Mouse (Mus musculus) gastrocnemius, adult 8-10 months (tissue): ENCODE measurements around the gene Zfp110. TPM values are rescaled to one million over a fixed set of nuclear protein-coding genes. Genes with fewer than 3 reads are reported as not detected.
"Not testable (repeated sequence)": the region's sequence is repeated elsewhere in the genome, so short reads cannot be mapped to it uniquely, and the experiment has no call there.

Experiments used
- DNase-seq, 2 experiments: peaks; one replicate each; pipeline ENCODE4 v3.0.0; 2022; ENCODE audit warnings: low spot score in 2 of 2
- total RNA-seq, 4 experiments: library from RNA; stranded (reverse); gene quantifications; 2 replicates each; pipeline ENCODE4 v1.2.4; 2022

Zfp110 gene
- total RNA-seq = 10 to 100 TPM; 11.9 to 17.2 (median 13.9) TPM

DNA sequence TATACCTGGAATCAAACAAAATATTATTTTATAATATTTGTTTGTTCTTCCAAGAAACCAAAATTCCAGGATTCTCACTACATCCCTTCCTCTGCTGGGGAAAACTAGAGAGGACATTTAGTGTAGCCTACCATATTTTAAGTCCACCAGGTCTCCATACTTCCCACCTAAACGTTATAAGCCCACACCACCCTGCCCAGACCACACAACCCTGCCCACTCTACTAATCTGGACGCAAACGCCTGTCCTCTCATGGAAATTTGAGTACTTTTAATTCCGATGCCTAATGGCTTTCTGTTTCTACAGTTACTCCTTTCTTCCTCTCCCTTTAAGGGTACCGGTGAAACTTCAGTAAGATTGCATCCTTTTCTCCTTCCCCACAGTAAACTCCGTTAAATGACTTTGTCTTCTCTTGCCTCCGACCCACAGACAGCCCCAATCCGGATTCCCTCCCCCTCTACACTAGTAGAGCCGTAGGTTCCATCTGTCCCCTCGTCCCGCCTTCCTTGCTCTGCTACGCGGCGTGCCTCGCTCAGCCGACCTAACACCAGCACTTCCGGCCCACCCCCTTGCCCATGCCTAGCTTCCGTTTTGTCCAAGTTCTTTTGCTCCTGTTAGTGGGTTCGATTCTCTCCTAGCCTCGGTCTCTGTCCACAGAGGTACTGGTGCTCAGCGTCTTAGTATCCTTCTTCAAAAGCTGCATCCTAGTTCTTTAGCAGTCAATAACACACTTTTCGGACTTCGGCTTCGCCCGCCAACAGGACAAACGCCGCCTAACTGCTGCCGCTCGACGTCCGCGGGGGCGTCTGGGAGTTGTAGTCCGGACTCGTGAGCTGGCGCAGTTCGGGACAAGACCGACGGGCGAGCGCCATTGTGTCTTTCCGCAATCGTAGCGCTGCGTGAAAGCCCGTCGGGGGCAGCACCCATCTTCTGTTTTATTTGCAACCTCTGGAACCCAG lies at the start of gene Zfp110:
TSS of gene Zfp110 (plus strand) at position 600 of the 959 bp plus-strand sequence.
- DNase-seq = peak; percentile 78 to 82

DNA sequence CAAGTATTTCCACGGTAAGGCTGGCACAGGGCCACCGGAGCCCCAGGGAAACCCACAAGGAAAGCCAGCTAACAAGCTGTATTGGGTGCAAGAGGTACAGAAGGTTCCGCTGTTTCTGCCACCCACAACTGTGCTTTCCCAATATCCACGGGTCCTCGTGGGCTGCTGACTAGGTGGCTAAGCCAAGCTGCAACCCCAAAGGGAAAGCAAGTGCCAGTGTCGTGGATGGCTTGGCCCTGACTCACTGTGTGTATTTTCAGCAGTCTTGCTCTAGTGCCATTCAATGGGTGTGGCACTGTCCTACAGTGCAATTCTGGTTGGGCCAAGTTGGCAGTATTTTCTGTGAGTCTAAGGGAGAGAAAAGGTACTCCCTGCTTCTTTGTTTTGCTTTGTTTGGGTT lies 47.2 kb upstream of the Zfp110 start:
- no peak for DNase-seq

DNA sequence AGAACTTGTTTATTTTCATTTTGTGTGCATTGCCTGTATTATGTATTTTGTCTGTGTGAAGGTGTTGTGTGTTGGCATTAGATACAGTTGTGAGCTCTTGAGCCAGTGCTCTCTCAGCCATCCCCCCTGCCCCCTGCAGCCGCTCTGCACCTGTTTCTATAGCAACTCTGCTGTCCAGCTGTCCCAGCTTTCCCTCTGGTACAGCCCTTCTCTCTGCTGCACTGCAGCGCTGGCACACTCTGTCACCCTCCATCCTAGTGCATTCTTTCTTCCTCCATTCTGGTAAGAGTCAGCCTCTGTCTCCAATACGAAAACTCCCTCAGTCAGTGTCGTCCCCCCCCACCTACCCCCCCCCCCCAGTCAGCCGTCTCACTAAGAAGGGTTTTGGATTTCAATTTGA lies 46.5 kb upstream of the Zfp110 start:
- no peak for DNase-seq

DNA sequence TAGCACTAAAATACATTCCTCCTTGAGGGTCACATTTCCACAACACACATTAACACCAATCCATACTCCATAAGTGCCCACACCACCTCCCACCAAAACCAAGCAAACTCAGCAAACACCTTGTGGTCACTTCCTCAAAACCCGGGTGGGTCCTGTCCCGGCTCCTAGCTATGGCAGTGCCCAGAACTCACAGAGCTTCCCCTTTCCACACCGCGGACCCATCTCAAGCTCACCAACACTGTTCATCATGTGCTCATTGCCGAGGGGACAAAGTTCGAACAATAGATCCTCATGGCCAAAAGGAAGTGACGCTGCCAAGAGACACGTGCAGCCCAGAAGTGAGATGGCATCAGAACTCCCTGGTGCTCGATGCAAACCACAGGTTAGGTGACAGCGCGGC lies 41.9 kb upstream of the Zfp110 start:
- not testable (repeated sequence) for DNase-seq

DNA sequence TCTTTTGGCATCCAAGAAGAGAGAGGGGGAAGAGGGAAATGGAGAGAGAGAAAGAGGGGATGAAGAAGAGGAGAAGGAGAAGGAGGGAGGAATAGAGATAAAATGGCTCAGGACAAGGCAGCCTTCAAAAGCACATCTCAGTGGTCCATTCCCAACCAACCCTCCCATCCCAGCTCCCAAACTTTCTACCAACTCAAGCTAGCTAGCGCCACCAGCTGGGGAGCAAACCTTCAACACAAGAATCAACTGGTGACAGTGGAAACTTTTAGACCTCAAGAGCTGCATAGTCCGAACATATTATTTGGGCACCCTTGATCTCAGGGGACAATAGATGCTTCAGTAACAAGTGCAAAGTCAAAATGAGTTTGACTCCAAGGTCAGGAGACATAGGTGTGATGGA lies 36.6 kb upstream of the Zfp110 start:
- DNase-seq = no peak

DNA sequence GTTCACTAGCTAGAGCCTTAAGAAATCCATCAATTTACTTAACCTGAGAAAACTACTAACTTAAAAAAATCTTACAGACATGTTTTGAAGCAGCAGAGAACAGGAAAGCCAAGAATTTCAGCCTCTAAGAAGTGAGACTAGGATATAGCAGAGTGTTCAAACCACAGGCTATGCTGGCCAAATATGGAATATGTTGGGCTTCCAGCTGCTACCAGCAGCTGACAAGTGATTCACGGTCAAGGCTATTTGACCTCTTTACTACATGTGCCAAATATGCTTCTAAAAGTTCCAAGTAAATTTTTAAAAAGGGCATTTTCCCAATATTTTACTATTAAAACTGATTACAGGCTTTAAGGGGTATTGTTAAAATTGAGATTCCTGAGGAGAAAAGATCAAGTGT lies 35.0 kb upstream of the Zfp110 start:
- DNase-seq = no peak

DNA sequence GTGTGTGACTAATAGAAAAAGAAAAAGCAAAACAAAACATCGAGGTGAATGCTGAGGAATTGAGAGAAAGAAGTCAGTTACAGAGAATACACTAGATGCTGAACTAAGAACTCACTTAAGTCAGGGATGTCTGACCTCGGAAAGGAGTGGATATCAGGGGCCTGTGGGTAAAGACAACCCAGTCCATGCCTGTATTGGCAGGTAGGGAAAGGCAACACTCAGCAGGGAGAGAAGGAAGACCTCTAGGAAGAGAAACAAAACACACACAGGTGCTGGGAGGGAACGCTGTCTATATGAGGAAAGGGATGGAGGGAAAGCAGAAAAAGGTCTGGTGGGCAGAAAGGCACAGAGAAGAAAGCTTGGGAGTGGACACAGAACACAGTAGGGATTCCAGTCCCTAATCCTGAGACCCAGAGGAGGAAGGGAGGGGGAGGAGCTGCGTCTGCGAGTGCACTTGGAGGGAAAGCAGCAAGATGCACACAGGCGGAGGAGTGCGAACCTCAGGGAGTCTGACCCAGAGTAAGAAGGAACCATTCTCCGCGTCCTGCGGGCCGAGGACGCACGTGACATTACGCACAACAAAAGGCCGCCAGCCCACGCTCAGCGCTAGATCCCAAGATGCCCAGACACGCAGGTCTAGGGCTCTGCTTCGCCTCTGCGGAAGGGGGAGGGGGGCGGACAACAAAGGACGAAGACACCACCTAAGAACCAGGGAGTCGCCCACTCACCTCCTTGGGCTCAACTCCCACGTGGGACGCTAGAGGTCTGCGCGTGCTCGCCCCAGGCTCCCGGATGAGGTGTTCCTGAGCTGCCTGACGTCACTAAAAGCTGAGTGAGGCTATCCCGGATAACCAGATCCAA lies 31.5 kb upstream of the Zfp110 start, which contains the start of gene Zscan18:
TSS of gene Zscan18 (minus strand) at position 770 of the 861 bp plus-strand sequence.
- no peak for DNase-seq

DNA sequence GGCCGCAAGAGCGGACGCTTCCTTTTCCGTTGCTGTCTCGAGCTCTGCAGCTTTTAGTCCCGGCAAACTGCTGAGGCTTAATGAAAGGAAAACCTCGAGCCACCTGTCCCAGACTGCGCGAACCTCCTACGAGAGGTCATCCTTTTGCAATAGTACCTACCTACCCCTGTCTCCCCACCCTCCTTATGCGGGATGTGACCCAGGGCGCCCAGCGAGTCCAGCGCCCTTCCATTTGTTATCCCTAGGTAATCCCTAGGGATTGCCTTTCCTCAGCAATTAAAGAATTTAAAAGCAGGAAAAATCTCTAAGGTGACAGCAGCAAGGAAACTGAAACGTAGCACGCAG lies 30.9 kb upstream of the Zfp110 start:
- no peak for DNase-seq

DNA sequence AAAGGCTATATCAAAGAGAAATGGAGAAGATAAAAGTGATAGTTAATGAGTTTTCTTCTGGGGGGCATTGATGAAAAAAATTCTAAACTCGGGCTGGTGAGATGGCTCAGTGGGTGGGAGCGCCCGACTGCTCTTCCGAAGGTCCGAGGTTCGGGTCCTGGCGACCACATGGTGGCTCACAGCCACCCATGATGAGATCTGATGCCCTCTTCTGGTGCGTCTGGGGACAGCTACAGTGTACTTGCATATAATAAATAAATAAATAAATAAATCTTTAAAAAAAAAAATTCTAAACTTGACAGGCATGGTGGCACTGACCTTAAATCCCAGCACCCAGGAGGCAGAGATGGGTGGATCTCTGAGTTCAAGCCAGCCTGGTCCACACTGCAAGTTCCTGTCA lies 19.0 kb upstream of the Zfp110 start:
- DNase-seq = no peak

DNA sequence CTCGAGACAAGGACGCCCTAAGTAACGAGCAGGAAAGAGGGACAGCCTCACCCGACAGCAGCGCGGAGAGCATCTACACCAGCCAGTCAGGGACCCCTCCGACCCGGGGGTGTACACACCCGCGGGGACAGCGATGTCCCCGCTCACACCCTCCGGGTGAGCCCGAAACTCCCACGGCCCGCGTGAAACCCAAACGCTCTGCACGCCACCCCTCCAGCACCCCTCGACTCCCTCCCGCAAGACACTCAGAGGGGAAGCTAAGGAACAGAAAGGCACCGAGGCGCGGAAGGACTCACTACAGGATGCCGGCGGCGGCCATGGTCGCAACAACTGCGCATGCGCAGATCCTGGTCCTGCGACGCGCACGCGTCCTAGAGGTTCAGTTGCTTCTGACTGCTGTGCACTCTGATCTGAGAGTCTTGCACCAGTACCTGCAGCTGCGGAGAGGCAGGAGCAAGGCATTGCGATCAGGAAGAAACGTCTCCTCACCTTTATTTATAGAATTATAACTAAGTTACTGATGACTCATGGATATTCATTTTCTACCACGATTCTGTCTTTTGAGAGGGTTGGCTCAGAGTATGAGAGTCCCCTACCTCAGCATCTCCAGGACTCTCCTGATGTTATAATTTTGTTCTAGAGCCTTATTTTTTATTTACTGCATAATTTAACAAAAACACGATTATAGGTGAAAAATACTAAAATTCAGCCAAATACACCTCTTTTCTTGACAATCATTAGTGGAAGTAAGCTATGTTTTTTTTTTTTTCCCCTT lies 15.9 kb upstream of the Zfp110 start, which contains the start of gene Zfp329:
TSS of gene Zfp329 (minus strand) at position 338 of the 775 bp plus-strand sequence.
- peak; percentile 70 to 77 for DNase-seq

DNA sequence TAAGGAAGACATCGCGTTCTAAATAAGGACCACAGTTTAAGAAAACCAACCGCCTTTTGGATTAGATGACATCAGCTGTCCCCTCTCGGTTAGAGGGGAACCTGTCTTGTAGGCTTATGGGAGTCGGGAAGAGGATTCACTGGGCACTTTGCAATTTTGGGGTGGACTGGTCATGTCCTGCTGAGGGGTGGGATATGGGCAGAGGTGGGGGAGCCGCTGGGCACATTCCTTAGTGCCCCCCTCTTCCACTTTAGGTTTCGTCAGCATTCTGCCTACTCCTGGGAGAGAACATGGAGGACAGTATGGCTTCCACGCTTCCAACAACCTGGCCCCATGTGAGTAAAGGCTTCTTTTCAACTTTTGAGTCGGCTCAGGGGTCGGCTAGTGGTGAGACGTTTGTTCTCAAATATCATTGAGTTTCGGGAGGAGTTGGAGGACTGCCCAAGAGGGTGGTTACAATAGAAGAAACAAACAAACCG lies 671 bp downstream of the Zfp110 start:
- no peak for DNase-seq

DNA sequence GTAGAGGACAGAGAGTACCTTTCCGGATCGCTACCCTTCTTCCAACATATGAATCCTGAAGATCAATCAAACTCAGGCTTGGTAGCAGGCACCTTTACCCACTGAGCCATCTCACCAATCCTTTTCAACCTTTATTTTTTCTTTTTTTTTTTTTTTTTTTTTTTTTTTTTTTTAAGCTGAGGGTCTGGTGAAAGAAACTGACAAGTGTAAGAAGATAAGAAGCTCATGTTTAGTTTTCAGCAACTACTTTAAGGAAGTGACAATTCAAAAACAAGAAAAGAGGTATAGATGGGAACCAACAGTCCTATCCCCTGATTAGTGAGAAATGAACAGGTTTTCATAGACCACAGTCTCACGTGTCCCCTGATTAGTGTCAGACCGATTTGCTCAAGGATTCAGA lies 1.2 kb downstream of the Zfp110 start:
- no peak for DNase-seq

DNA sequence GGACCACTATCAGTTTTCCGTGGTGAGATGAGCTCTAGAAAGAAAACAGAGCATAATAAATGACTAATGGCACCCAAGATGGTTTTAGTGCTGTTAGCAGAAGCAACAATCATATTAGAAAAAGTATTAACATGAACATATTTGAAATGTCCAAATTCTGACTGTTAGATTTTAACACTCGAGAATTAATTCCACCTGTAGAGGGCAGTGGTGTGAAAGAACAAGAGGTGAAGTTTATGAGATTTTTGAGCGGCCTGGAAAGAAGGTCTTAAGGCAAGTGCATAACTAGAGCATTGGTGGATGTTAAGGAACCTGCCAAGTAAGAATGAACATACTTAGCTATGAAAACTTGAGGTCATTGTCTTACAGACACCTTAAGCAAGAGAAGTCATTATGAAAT lies 39.7 kb downstream of the Zfp110 start:
- no peak for DNase-seq

DNA sequence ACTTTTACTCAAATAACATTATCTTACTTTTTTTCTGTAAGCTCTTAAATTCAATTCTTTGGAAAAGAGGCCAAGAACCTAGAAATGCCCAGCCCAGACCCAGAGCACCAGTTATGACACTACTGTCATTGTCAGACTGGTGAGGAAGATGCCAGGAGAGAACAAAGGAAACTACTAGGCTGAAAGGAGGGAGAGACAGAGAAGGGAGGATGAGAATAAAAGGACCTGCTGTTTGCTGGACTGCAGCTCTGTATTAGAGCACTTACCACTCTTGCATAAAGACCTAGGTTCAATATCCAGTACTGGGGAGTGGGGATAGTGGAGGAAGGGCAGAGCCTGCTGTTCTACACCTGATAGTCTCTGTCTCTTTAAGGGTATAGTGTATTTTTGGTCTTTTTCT lies 45.5 kb downstream of the Zfp110 start:
- no peak for DNase-seq

DNA sequence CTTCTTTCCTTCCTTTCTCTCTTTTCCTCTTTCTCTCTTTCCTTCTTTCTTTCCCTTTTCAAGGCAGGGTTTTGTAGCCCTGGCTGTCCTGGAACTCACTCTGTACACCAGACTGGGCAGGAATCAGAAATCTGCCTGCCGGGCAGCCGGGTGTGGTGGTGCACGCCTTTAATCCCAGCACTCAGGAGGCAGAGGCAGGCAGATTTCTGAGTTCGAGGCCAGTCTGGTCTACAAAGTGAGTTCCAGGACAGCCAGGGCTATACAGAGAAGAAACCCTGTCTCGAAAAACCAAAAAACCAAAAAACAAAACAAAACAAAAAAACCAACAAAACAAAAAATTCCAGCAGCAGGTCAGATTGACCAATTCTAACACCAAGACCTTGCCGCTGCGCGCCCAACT lies 45.9 kb downstream of the Zfp110 start:
- not testable (repeated sequence) for DNase-seq

DNA sequence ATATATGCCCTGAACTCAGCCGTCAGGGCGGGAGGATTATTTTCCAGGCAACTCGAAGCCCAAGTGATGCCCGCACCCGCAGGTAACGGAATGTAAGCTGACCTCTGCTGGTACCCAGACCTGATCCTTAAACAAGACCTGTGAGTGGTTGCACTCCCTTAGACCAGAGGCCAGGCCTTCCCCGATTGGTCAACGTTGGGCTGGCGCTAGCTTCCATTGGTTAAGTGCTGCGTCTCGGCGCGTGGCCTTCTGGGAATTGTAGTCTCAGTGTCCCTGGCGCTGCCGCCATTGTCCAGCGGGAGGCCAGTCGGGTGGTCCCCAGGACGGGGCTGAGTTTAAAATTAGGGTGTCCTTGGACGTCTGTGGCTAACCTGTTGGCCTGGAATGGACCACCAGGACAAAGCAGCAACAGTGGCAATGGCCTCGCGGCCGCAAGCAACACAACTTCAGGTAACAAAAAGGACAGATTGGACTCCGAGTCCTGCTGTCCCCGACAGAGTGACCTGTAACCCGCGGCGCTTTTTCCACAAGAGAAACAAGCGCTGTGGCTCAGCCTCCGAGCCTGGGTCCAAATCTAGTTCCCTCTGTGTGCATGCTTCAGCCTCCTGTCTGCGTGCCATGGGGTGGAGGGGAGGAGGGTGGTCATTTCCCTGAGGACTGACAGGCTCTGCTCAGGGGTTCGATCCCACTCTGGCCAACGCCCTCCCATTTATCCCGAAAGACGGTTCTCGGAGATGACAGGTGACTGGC lies 46.5 kb downstream of the Zfp110 start, which contains the start of gene Zfp128:
TSS of gene Zfp128 (plus strand) at position 267 of the 750 bp plus-strand sequence.
- peak; percentile 89 to 91 for DNase-seq

DNA sequence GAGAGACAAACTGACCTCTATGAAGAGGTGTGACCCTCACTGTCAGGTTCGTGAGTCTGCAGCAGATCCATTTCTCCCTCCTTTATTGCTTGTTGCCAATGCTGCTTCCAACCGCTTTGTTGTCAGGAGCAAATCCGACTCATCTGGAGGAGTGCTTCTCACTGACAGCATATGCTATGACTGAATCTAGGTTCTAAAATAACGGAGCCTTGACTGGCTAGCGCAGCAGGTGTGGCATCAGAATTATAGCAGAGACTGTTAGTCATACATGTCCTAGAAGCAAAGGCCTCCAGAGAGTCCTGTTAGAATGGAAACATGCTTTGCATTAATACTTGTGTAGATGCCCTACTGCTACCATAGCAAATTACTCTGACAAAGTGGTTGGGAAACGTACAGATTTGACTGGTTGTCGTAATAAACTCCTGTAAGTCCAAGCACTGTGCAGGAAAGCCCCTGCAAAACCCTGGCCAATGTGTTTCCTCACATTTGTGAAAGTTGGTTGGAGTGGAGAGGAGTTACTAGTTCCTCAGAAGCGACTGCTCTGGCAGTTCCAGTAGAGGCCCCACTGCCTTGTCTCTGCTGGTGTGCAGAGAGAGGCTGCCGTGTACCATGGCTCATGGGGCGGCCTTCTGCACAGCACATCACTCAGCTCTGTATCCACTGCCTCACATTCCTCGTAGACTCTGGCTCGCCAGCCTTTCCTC lies 52.2 kb downstream of the Zfp110 start:
- DNase-seq = no peak

DNA sequence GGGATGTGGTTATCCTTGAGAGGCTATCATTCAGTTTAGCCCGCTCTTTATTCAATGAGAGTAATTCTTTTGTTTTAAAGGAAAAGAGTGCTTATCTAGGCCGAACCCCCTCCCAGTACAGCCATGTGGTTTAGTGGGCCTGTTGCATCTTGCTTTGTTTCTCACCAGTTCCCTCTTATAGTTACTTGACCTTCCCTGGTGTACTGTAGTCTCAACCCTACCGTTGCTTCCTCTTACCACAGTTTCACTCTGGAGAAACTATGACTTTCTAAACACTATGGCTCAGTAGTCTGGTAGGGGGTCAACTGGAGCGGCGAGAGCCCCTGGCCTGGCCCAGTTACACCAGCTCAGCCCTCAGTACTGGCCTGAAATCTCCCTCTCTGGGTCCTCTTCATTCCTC lies 53.0 kb downstream of the Zfp110 start:
- DNase-seq = no peak

DNA sequence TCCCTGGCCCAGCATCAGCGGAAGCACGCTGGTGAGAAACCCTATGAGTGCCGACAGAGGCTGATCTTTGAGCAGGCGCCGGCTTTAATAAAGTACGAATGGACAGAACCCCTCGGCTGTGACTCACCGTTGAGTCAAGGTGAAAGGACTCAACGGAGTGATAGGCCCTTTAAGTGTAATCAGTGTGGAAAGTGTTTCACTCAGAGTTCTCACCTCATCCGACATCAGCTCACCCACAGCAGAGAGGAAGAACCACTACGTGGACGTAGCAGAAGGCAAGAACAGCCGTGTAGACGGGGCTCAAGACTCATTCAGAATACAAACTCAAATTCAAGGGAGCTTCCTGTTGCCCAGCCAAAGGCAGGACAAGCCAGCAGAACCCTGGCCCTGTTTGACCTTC lies 56.4 kb downstream of the Zfp110 start:
- no peak for DNase-seq

DNA sequence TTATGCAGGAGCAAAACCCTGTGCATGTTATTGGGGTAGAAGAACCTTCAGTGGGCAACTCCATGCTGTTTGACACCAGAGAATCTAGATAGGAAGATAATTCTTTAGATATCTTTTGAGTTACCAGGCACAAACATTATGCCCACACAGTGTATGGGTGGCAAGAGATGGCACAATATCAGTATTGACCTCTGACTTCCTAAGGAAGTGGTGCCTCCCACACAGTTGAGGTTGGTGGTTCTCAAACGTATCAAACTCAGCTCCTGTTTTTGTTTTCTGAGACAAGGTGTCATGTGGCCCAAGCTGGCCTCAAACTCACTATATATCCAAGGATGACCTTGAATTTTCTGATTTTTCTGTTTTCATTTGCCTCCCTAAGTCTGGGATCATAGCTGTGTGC lies 56.8 kb downstream of the Zfp110 start:
- no peak for DNase-seq
